Mouse (Mus musculus): ENCODE measurements around the gene Lrrc38.

Lrrc38 gene

DNA sequence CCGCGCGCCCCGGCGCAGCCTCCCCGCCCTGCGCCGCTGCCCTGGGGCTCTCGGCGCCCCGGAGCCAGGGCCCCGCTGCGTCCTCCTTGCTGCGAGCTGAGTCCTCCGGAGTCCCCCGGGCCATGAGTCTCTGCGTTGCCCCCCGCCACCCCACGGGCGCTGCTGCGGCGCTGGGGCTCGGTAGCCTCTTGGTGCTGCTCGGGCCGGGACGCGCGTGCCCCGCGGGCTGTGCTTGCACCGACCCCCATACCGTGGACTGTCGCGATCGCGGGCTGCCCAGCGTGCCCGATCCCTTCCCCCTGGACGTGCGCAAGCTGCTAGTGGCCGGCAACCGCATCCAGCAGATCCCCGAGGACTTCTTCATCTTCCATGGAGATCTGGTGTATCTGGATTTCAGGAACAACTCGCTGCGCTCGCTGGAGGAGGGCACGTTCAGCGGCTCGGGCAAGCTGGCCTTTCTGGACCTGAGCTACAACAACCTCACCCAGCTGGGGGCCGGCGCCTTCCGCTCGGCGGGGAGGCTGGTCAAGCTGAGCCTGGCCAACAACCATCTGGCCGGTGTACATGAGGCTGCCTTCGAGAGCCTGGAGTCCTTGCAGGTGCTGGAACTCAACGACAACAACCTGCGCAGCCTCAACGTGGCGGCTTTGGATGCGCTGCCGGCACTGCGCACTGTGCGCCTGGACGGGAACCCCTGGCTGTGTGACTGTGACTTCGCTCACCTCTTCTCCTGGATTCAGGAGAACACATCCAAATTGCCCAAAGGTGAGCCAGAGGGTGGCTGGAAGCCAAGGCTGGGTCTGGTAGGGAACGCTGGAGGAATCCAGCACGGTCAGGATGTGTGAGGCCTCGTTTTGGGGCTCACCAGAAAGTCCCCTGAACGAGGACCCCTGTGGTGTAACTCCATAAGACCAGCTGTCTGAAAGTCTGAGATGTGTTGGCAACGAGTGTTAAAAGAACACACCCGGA is 774 bp downstream of the Lrrc38 start:
- DNase-seq (ENCODE audit: low spot score in 2 of 2) = no peak

DNA sequence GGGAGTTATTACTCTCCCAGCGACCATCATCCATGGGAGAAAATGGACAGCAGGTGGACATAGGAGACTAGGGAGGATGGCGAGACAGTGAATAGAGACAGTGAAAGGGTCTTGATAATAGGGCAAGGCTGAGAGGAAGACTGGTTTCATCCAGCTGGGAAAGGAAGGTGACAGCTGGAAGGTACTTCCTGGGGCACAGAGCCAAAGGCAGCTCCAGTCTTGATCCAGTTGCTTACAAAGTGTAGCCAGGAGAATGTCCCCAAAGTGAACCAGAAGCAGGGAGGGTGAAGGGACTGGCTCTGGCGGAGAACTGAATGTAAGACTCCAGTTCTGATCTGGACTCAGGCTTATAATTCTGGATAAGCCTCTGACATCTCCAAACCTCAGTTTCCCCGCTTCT is 2.7 kb downstream of the Lrrc38 start:
- DNase-seq (ENCODE audit: low spot score in 2 of 2) = no peak

DNA sequence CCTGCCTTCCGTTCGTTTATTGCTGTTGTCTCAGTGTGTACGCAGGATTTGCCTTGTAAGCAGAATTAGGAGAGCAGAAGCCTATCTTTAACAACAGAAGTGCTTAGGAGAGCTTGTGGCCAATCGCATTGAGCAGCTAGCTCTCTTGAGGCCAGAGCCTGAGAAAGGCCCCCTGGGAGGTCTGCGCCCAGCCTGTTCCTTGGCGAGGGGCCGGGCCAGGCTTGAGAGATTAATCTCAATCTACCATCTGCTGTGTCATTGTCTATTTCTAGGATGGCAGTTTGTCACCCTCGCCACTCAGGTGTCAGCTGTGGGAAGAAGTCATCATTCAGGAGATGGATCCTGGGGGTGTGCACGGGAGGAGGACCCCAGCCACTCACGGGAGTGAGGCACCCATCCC is 12.0 kb downstream of the Lrrc38 start:
- DNase-seq (ENCODE audit: low spot score in 2 of 2) = no peak

- DNase-seq (ENCODE audit: low spot score in 2 of 2) = no peak
Measured at GRCm38 (mm10) chr4:143366415-143367041, 17.0 kb downstream of the Lrrc38 start.

- DNase-seq (ENCODE audit: low spot score in 2 of 2) = no peak
Measured at GRCm38 (mm10) chr4:143379480-143379879, 29.9 kb downstream of the Lrrc38 start.

- no peak for DNase-seq (ENCODE audit: low spot score in 2 of 2)
Measured at GRCm38 (mm10) chr4:143379931-143380715, 30.6 kb downstream of the Lrrc38 start.

- DNase-seq (ENCODE audit: low spot score in 2 of 2) = no peak
Measured at GRCm38 (mm10) chr4:143380716-143381004, 31.1 kb downstream of the Lrrc38 start.

DNA sequence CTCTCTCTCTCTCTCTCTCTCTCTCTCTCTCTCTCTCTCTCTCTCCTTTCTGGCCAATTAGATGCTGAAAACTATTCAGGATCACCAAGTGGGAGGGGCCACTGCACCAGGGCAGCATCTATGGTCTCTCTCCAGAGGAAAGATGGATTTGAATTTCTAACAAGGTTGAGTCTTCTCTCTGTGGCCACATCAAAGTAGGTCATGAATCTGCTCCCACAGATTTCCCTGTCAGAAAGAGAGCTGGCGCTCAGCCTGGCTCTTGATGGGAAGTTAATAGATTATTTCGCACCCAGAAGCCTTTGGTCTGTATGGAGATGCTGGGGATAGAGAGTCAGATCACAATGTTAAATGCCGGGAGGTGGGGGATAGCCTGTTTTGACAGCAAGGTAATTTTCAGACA is 32.6 kb downstream of the Lrrc38 start:
- no peak for DNase-seq (ENCODE audit: low spot score in 2 of 2)

GRCm38 (mm10) chr4:143383646-143384045 is 34.1 kb downstream of the Lrrc38 start:
- no peak for DNase-seq (ENCODE audit: low spot score in 2 of 2)

DNA sequence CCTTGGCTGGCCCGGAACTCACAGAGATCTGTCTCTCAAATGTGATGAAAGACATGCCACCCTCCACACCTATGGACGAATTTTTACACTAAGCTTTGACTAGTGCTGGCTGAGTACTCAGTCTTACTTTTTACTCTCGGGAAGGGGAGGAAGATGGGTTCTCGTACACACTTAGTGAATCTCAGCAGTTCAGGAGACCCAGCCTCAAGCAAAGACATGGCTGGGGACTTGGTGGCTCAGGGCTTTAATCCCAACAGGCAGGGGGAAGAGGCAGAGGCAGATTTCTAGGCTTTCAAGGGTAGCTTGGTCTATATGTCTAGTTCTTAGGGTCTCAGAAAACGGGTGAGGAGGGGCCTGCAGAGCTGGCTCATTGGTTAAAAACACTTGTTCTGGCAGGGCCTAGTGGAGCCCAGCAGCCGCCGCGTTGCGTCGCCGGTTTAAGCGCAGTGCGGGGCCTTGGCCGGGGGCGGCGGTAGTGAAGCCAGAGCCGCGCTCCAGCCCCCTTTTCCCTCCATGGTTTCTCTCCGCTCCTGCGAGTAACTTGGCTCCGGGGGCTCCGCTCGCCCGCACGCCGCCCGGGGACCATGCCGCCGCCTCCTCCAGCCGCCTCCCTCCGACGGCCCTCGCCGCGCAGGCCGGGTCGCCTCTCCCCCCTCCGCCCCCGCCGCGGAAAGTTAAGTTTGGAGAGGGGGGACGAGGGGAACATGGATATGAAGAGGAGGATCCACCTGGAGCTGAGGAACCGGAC is 39.6 kb downstream of the Lrrc38 start:
- DNase-seq (ENCODE audit: low spot score in 2 of 2) = no peak

DNA sequence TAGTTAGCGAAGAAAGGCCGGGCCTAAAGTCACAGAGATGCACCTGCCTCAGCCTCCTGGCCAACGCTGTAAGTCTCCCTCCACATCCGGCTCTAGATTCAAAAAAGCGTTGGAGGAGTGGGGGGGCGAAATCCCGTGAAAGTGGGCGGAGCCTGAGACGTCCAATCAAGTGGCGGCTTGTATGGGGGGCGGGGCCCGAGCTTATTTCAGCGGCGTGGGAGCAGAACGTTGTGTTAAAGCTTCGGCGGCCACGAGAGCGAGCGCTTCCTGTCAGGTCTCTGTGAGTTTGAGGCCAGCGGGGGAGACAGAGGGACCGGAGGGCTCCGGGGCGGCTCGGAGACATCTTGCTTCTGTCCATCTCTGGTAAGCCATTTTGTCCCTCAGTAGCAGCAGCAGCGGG is 44.6 kb downstream of the Lrrc38 start, which contains the start of gene Pramel1:
Pramel1 (plus strand) TSS at position 248 of the 400 bp plus-strand sequence.
- DNase-seq (ENCODE audit: low spot score in 2 of 2) = no peak

GRCm38 (mm10) chr4:143411566-143412218 is 62.1 kb downstream of the Lrrc38 start:
- no peak for DNase-seq (ENCODE audit: low spot score in 2 of 2)

GRCm38 (mm10) chr4:143412219-143413092 is 62.9 kb downstream of the Lrrc38 start, which contains the start of gene Pramef8:
TSS of gene Pramef8 (plus strand) at chr4:143412426.
- DNase-seq (ENCODE audit: low spot score in 2 of 2) = peak; percentile 67 to 74

DNA sequence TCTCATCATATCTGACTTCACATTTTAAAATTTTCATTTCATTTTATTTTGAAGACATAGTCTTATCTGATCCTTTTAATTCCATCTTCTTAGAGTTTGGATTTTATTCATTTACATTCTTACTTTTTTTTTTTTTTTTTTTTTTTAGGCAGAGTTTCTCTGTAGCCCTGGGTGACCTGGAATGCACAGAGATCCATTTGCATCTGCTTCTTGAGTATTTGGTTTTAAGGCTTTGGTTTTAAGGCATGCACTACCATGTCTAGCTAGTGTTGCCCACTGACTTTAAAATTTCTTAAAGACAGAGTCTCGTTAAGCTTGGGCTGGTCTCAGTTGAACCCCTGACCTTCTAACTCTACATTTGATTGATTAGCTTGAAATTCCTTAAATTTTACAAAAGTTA is 64.1 kb downstream of the Lrrc38 start:
- no peak for DNase-seq (ENCODE audit: low spot score in 2 of 2)

GRCm38 (mm10) chr4:143414121-143414520 is 64.6 kb downstream of the Lrrc38 start:
- no peak for DNase-seq (ENCODE audit: low spot score in 2 of 2)
